Mouse (Mus musculus): ENCODE results near the gene Adsl.
"Not testable (repeated sequence)": the region's sequence is repeated elsewhere in the genome, so short reads cannot be mapped to it uniquely, and the experiment has no call there.

Adsl gene

GRCm38 (mm10) chr15:80948145-80949135 lies at the start of gene Adsl:
Gene Adsl, plus strand, starts transcription at chr15:80948490.
- DNase-seq (ENCODE audit: extremely low read depth, low read depth) = peak; percentile 65

GRCm38 (mm10) chr15:80899806-80900205 lies 48.5 kb upstream of the Adsl start:
- no peak for DNase-seq (ENCODE audit: extremely low read depth, low read depth)

- peak; percentile 51 for DNase-seq (ENCODE audit: extremely low read depth, low read depth)
These were observed 46.3 kb upstream of the Adsl start for GRCm38 (mm10) chr15:80901806-80902513.

GRCm38 (mm10) chr15:80904776-80905175 lies 43.5 kb upstream of the Adsl start:
- DNase-seq (ENCODE audit: extremely low read depth, low read depth) = not testable (repeated sequence)

- peak; percentile 83 for DNase-seq (ENCODE audit: extremely low read depth, low read depth)
These were observed 38.1 kb upstream of the Adsl start for GRCm38 (mm10) chr15:80910183-80910582.

GRCm38 (mm10) chr15:80910790-80911531 lies 37.3 kb upstream of the Adsl start:
- DNase-seq (ENCODE audit: extremely low read depth, low read depth) = peak; percentile 91

- no peak for DNase-seq (ENCODE audit: extremely low read depth, low read depth)
These were observed 36.1 kb upstream of the Adsl start for GRCm38 (mm10) chr15:80912175-80912574.

- no peak for DNase-seq (ENCODE audit: extremely low read depth, low read depth)
These were observed 34.5 kb upstream of the Adsl start for GRCm38 (mm10) chr15:80913803-80914202.

GRCm38 (mm10) chr15:80915850-80916249 lies 32.4 kb upstream of the Adsl start:
- DNase-seq (ENCODE audit: extremely low read depth, low read depth) = no peak

- DNase-seq (ENCODE audit: extremely low read depth, low read depth) = no peak
These were observed 31.7 kb upstream of the Adsl start for GRCm38 (mm10) chr15:80916621-80917020.

GRCm38 (mm10) chr15:80920346-80920745 lies 27.9 kb upstream of the Adsl start:
- no peak for DNase-seq (ENCODE audit: extremely low read depth, low read depth)

- DNase-seq (ENCODE audit: extremely low read depth, low read depth) = no peak
These were observed 26.5 kb upstream of the Adsl start for GRCm38 (mm10) chr15:80921781-80922180.

GRCm38 (mm10) chr15:80924211-80924610 lies 24.1 kb upstream of the Adsl start:
- DNase-seq (ENCODE audit: extremely low read depth, low read depth) = no peak

GRCm38 (mm10) chr15:80928811-80929355 lies 19.4 kb upstream of the Adsl start:
- DNase-seq (ENCODE audit: extremely low read depth, low read depth) = no peak

GRCm38 (mm10) chr15:80930048-80930571 lies 18.2 kb upstream of the Adsl start:
- DNase-seq (ENCODE audit: extremely low read depth, low read depth) = no peak

- not testable (repeated sequence) for DNase-seq (ENCODE audit: extremely low read depth, low read depth)
These were observed 17.5 kb upstream of the Adsl start for GRCm38 (mm10) chr15:80930676-80931320.

- no peak for DNase-seq (ENCODE audit: extremely low read depth, low read depth)
These were observed 16.8 kb upstream of the Adsl start for GRCm38 (mm10) chr15:80931345-80931960.

GRCm38 (mm10) chr15:80934841-80935240 lies 13.4 kb upstream of the Adsl start:
- DNase-seq (ENCODE audit: extremely low read depth, low read depth) = no peak

- DNase-seq (ENCODE audit: extremely low read depth, low read depth) = no peak
These were observed 11.6 kb upstream of the Adsl start for GRCm38 (mm10) chr15:80936686-80937085.

- DNase-seq (ENCODE audit: extremely low read depth, low read depth) = no peak
These were observed 9.7 kb upstream of the Adsl start for GRCm38 (mm10) chr15:80938615-80939014.
